Comparison of ENCODE assay signal across 8 mouse cellular contexts in genomic region chrX:48054186-48055015, GRCm38 (mm10). TPM values are rescaled to one million over a fixed set of nuclear protein-coding genes. Genes with fewer than 3 reads are reported as not detected.
DNase-seq lines count a peak whose midpoint lies in the region; ATAC-seq lines count a peak whose summit lies in the region.

No protein-coding gene starts in this region.

- H3K9me3 ChIP-seq in intestine, embryonic 14.5 days (ENCODE audit: control insufficient read depth, low read length) = no peaks in the 10 kb centered on the region
- no peaks in the 10 kb centered on the region for H3K9me3 ChIP-seq in midbrain, embryonic 14.5 days (ENCODE audit: control insufficient read depth, low read length)
- no peaks in the 10 kb centered on the region for H3K9me3 ChIP-seq in stomach, embryonic 16.5 days (replicated peaks; ENCODE audit: control insufficient read depth, low read length)

- ATAC-seq in granulocyte monocyte progenitor cell, adult 5-6 weeks (replicated peaks; ENCODE audit: poor library complexity, severe bottlenecking) = peak; percentile 92
- no peak for ATAC-seq in intestine, embryonic 14.5 days (replicated peaks; ENCODE audit: low FRiP score, low TSS enrichment, low read depth)
- ATAC-seq in midbrain, embryonic 14.5 days (ENCODE audit: low FRiP score, low TSS enrichment) = peak; percentile 76; the same call in 1 of the 2 replicates
- peak; percentile 71; the same call in 1 of the 2 replicates for ATAC-seq in stomach, embryonic 16.5 days (ENCODE audit: insufficient read depth, low FRiP score)

- H3K4me3 ChIP-seq in intestine, embryonic 14.5 days (ENCODE audit: low read depth, low read length) = peak overlapping the region; percentile 23
- peak overlapping the region; percentile 19; the same call in 1 of the 2 replicates for H3K4me3 ChIP-seq in midbrain, embryonic 14.5 days (replicated peaks; ENCODE audit: low read depth, low read length)
- peak overlapping the region; percentile 44 for H3K4me3 ChIP-seq in stomach, embryonic 16.5 days (replicated peaks; ENCODE audit: low read length)

- H3K36me3 ChIP-seq in intestine, embryonic 14.5 days (ENCODE audit: control insufficient read depth, insufficient read depth, low read length) = no peaks in the 10 kb centered on the region
- no peaks in the 10 kb centered on the region for H3K36me3 ChIP-seq in midbrain, embryonic 14.5 days (ENCODE audit: control insufficient read depth, insufficient read depth, low read length)
- H3K36me3 ChIP-seq in stomach, embryonic 16.5 days (ENCODE audit: control insufficient read depth, insufficient read depth, low read length) = no peaks in the 10 kb centered on the region

- peak; percentile 31 for DNase-seq in right cerebral cortex, adult 18-20 months
- DNase-seq in right cerebral cortex, postnatal 14 days = no peak
- DNase-seq in embryo, embryonic 10.5 days (ENCODE audit: low spot score) = peak; percentile 63
- DNase-seq in intestine, embryonic 14.5 days (ENCODE audit: low spot score) = no peak
- DNase-seq in liver = peak; percentile 8
- DNase-seq in midbrain, embryonic 14.5 days = peak; percentile 75

- no peaks in the 10 kb centered on the region for H3K4me1 ChIP-seq in intestine, embryonic 14.5 days (replicated peaks; ENCODE audit: control insufficient read depth, insufficient read depth, low read length)
- H3K4me1 ChIP-seq in midbrain, embryonic 14.5 days (ENCODE audit: control insufficient read depth, insufficient read depth, low read length) = no peaks in the 10 kb centered on the region
- H3K4me1 ChIP-seq in stomach, embryonic 16.5 days (ENCODE audit: control insufficient read depth, insufficient read depth, low read length) = no peaks in the 10 kb centered on the region

- H3K9ac ChIP-seq in intestine, embryonic 14.5 days (ENCODE audit: low read length) = peak overlapping the region; percentile 11; the same call in 1 of the 2 replicates
- H3K9ac ChIP-seq in midbrain, embryonic 14.5 days (replicated peaks; ENCODE audit: low read length) = no peak overlapping the region; the same call in 1 of the 2 replicates
- peak overlapping the region; percentile 63 for H3K9ac ChIP-seq in stomach, embryonic 16.5 days (ENCODE audit: low read length)

- H3K27me3 ChIP-seq in intestine, embryonic 14.5 days (replicated peaks; ENCODE audit: control insufficient read depth, insufficient read depth, low read length) = no peaks in the 10 kb centered on the region
- no peaks in the 10 kb centered on the region for H3K27me3 ChIP-seq in midbrain, embryonic 14.5 days (ENCODE audit: control insufficient read depth, insufficient read depth, low read length)
- no peaks in the 10 kb centered on the region; the same call in 1 of the 2 replicates for H3K27me3 ChIP-seq in stomach, embryonic 16.5 days (ENCODE audit: control insufficient read depth, insufficient read depth, low read length)

- WGBS in intestine, embryonic 14.5 days = 30% methylated on average over 31 of the region's 31 CpGs
- 34% methylated on average over 31 of the region's 31 CpGs for WGBS in midbrain, embryonic 14.5 days
- WGBS in stomach, embryonic 16.5 days = 22% methylated on average over 31 of the region's 31 CpGs

- H3K27ac ChIP-seq in intestine, embryonic 14.5 days (ENCODE audit: low read depth) = no peak overlapping the region
- no peak overlapping the region for H3K27ac ChIP-seq in midbrain, embryonic 14.5 days (replicated peaks; ENCODE audit: low read depth, low read length)
- no peak overlapping the region for H3K27ac ChIP-seq in stomach, embryonic 16.5 days (ENCODE audit: low read length)

- H3K4me2 ChIP-seq in intestine, embryonic 14.5 days (ENCODE audit: low read length) = peak overlapping the region; percentile 52
- H3K4me2 ChIP-seq in midbrain, embryonic 14.5 days (ENCODE audit: low read length) = peak overlapping the region; percentile 53
- H3K4me2 ChIP-seq in stomach, embryonic 16.5 days (ENCODE audit: low read depth, low read length) = peak overlapping the region; percentile 61

RNA-seq across cellular contexts. Expression of gene Apln, which starts 19.7 kb away (rescaled TPM):
- total RNA-seq in granulocyte monocyte progenitor cell, adult 5-6 weeks (2014; fragmentation: Nextera tagmentation) = 1.4 and 1.7 TPM in 2 replicates
- 0.62 and 1.6 TPM in 2 replicates for total RNA-seq in granulocyte monocyte progenitor cell, adult 5-6 weeks (2017)
- 4.9 and 5.5 TPM in 2 replicates for polyA plus RNA-seq in intestine, embryonic 14.5 days (2014; fragmentation: Nextera tagmentation; extraction: Ambion mirVana)
- 1.8 and 2.3 TPM in 2 replicates for polyA plus RNA-seq in midbrain, embryonic 14.5 days (2014; fragmentation: Nextera tagmentation; extraction: Ambion mirVana)
- polyA plus RNA-seq in stomach, embryonic 16.5 days (2015; fragmentation: Nextera tagmentation; extraction: Ambion mirVana) = 5.1 and 6.5 TPM in 2 replicates

RNA-seq across cellular contexts. Expression of gene Xpnpep2, which starts 54.1 kb away (rescaled TPM):
- total RNA-seq in granulocyte monocyte progenitor cell, adult 5-6 weeks (2014; fragmentation: Nextera tagmentation) = not detected in 2 replicates
- not detected in 2 replicates for total RNA-seq in granulocyte monocyte progenitor cell, adult 5-6 weeks (2017)
- polyA plus RNA-seq in intestine, embryonic 14.5 days (2014; fragmentation: Nextera tagmentation; extraction: Ambion mirVana) = 1.7 and 2.2 TPM in 2 replicates
- polyA plus RNA-seq in midbrain, embryonic 14.5 days (2014; fragmentation: Nextera tagmentation; extraction: Ambion mirVana) = 0.08 and 0.75 TPM in 2 replicates
- polyA plus RNA-seq in stomach, embryonic 16.5 days (2015; fragmentation: Nextera tagmentation; extraction: Ambion mirVana) = 1.3 and 1.4 TPM in 2 replicates

Comparison
In these comparisons a context has a peak if more than half of its experiments do, and no peak if none do; other contexts are left out.
1. DNase-seq: peak in right cerebral cortex, adult 18-20 months (single experiment), embryo, embryonic 10.5 days (single experiment), liver (single experiment) and midbrain, embryonic 14.5 days (single experiment); none in right cerebral cortex, postnatal 14 days (single experiment) and intestine, embryonic 14.5 days (single experiment).
2. Peak in every context shown above with its lines, with median percentiles within 50 percentile points of each other: H3K4me2 ChIP-seq and H3K4me3 ChIP-seq.